Mouse (Mus musculus): ENCODE measurements around the gene Sema4g. TPM values are rescaled to one million over a fixed set of nuclear protein-coding genes. Genes with fewer than 3 reads are reported as not detected.

Sema4g gene
- total and polyA plus RNA-seq, 2 experiments: 58.5 to 566 TPM

DNA sequence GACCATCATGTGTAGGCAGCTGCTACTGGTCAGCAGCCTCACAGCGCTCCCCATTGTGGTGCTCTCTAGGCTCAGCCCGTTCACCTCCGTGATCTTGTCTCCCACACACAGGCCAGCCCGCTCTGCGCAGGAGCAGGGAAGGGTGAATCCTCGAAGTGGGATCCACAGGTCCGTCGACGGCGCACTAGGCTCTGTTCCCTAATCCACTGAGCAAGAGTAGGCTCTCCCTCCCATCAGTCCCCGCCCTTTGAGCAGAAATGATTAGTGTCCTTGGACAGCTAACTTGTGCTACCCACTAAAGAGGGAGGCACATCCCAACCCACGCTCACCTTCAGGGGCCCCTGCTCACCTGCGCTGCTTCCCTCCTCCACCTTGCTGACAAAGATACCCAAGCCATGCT lies 51.3 kb downstream of the Sema4g start:
- H3K79me2 ChIP-seq (ENCODE audit: control insufficient read depth, insufficient read depth, low read length): no peaks in the 10 kb centered on the region
- no peak overlapping the region for H3K27ac ChIP-seq (replicated peaks; ENCODE audit: insufficient read depth, low read depth, low read length)
- no peaks in the 10 kb centered on the region for H3K4me1 ChIP-seq (ENCODE audit: control insufficient read depth, insufficient read depth, low read length)
- H3K27me3 ChIP-seq (ENCODE audit: control insufficient read depth, insufficient read depth, low read length): peaks cover 8% of the 10 kb centered on the region; the same call in 1 of the 2 replicates
- DNase-seq (ENCODE audit: extremely low read depth, low read depth, low spot score): no peak
- WGBS: 44% methylated on average over 13 of the region's 13 CpGs
- TF ChIP-seq POLR2A (IDR thresholded peaks at IDR 0.05; ENCODE audit: extremely low read depth, insufficient read depth, low read length) (no peak), CTCF (IDR thresholded peaks at IDR 0.05; ENCODE audit: low read depth, low read length) (no peak)
- H3K9ac ChIP-seq (ENCODE audit: low read depth, low read length): no peak overlapping the region
- H3K36me3 ChIP-seq (ENCODE audit: control insufficient read depth, insufficient read depth, low read length): no peaks in the 10 kb centered on the region
- no peak overlapping the region for H3K4me3 ChIP-seq (ENCODE audit: insufficient read depth, low read depth, low read length)

DNA sequence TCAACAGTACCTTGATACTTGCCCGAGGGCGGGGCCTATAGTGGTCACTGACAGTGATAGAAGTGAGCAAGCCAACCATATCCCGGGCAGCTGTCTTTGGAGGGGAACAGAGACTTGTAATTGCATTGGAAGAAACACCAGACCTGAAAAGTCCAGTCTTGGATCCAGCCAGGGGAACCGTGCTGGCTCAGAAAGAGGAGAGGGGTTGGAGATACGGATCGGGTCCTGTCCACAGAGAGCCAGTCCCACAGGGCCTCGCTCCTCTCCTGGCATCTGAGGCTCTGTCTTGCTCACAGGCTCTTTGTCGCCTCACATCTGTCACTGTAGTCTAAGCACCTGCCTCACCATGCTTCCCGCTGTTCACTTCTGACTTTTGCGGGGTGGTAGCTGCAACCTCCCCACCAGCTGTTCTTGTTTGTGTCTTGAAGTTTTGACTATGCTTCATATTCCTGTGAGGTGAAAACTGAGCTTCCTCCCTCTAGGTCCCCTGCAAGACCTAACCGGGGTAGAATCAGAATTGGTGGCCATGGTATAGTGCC lies 55.6 kb downstream of the Sema4g start:
- DNase-seq (ENCODE audit: extremely low read depth, low read depth, low spot score): no peak
- H3K79me2 ChIP-seq (ENCODE audit: control insufficient read depth, insufficient read depth, low read length): no peaks in the 10 kb centered on the region
- TF ChIP-seq CTCF (IDR thresholded peaks at IDR 0.05; ENCODE audit: low read depth, low read length) (no peak), POLR2A (IDR thresholded peaks at IDR 0.05; ENCODE audit: extremely low read depth, insufficient read depth, low read length) (no peak)
- H3K4me3 ChIP-seq (ENCODE audit: insufficient read depth, low read depth, low read length): no peak overlapping the region
- WGBS: 77% methylated on average over 11 of the region's 11 CpGs
- H3K9ac ChIP-seq (ENCODE audit: low read depth, low read length): no peak overlapping the region
- H3K4me1 ChIP-seq (ENCODE audit: control insufficient read depth, insufficient read depth, low read length): peaks cover 8% of the 10 kb centered on the region
- H3K27me3 ChIP-seq (ENCODE audit: control insufficient read depth, insufficient read depth, low read length): peaks cover 10% of the 10 kb centered on the region; the same call in 1 of the 2 replicates
- no peak overlapping the region for H3K27ac ChIP-seq (replicated peaks; ENCODE audit: insufficient read depth, low read depth, low read length)
- H3K36me3 ChIP-seq (ENCODE audit: control insufficient read depth, insufficient read depth, low read length): no peaks in the 10 kb centered on the region

DNA sequence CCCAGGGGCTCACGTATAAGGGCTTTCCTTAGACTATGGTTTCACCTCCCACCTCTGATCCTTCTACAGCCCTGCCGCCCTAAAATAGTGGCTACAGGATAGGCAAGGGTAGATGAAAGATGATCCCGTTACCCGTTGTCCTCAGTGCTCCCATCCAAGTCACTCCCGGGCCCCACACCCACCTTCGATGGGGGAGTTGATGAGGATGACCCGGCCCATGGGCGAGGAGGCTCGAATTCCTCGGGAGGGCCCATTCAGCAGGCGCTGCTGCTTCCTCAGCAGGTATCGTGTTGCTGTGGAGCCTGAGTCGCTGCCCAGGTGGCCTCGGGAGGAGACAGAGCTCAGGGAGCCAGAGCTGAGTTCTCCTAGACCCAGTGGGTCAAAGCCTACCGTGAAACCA lies 56.3 kb downstream of the Sema4g start:
- Histone ChIP-seq H3K9ac (ENCODE audit: low read depth, low read length) (no peak overlapping the region), H3K27me3 (ENCODE audit: control insufficient read depth, insufficient read depth, low read length) (peaks cover 7% of the 10 kb centered on the region; the same call in 1 of the 2 replicates), H3K4me1 (ENCODE audit: control insufficient read depth, insufficient read depth, low read length) (peaks cover 8% of the 10 kb centered on the region), H3K79me2 (ENCODE audit: control insufficient read depth, insufficient read depth, low read length) (no peaks in the 10 kb centered on the region), H3K4me3 (ENCODE audit: insufficient read depth, low read depth, low read length) (no peak overlapping the region), H3K27ac (replicated peaks; ENCODE audit: insufficient read depth, low read depth, low read length) (no peak overlapping the region), H3K36me3 (ENCODE audit: control insufficient read depth, insufficient read depth, low read length) (no peaks in the 10 kb centered on the region)
- no peak for DNase-seq (ENCODE audit: extremely low read depth, low read depth, low spot score)
- no peak for TF ChIP-seq CTCF (IDR thresholded peaks at IDR 0.05; ENCODE audit: low read depth, low read length)
- TF ChIP-seq POLR2A (IDR thresholded peaks at IDR 0.05; ENCODE audit: extremely low read depth, insufficient read depth, low read length): no peak
- WGBS: 54% methylated on average over 15 of the region's 15 CpGs

DNA sequence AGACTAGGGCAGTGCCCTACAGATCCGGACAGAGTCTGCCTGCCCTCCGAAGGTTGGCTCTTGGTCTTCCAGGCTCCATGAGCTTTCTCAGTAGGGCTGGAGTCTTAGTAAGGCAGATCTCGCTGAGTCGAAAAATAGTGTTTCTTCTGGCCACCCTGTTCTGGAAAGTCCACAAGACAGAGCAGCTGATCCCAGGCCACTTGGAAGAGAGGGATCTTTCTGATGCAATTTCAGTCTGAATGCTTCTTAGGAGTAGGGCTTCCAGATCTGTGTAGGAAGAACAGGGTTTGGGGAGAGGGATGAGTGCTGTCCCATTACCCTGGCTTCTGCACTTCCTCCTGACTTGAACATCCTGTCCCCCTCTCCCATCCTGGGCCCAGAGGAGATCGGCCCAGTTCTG lies 56.8 kb downstream of the Sema4g start, which contains the start of gene Pdzd7:
Pdzd7 (minus strand) TSS at position 67 of the 400 bp plus-strand sequence.
- H3K9ac ChIP-seq (ENCODE audit: low read depth, low read length): no peak within 1 kb of the TSS
- 75% methylated on average over 5 of the region's 5 CpGs for WGBS
- peaks cover 8% of the 10 kb centered on the region for H3K4me1 ChIP-seq (ENCODE audit: control insufficient read depth, insufficient read depth, low read length)
- H3K27ac ChIP-seq (replicated peaks; ENCODE audit: insufficient read depth, low read depth, low read length): no peak within 1 kb of the TSS
- H3K27me3 ChIP-seq (ENCODE audit: control insufficient read depth, insufficient read depth, low read length): peaks cover 3% of the 10 kb centered on the region; the same call in 1 of the 2 replicates
- no peaks in the 10 kb centered on the region for H3K79me2 ChIP-seq (ENCODE audit: control insufficient read depth, insufficient read depth, low read length)
- no peak for DNase-seq (ENCODE audit: extremely low read depth, low read depth, low spot score)
- no peak for TF ChIP-seq CTCF (IDR thresholded peaks at IDR 0.05; ENCODE audit: low read depth, low read length)
- TF ChIP-seq POLR2A (IDR thresholded peaks at IDR 0.05; ENCODE audit: extremely low read depth, insufficient read depth, low read length): no peak
- H3K4me3 ChIP-seq (ENCODE audit: insufficient read depth, low read depth, low read length): peak within 1 kb of the TSS; percentile 19; the same call in 1 of the 2 replicates
- no peaks in the 10 kb centered on the region for H3K36me3 ChIP-seq (ENCODE audit: control insufficient read depth, insufficient read depth, low read length)

DNA sequence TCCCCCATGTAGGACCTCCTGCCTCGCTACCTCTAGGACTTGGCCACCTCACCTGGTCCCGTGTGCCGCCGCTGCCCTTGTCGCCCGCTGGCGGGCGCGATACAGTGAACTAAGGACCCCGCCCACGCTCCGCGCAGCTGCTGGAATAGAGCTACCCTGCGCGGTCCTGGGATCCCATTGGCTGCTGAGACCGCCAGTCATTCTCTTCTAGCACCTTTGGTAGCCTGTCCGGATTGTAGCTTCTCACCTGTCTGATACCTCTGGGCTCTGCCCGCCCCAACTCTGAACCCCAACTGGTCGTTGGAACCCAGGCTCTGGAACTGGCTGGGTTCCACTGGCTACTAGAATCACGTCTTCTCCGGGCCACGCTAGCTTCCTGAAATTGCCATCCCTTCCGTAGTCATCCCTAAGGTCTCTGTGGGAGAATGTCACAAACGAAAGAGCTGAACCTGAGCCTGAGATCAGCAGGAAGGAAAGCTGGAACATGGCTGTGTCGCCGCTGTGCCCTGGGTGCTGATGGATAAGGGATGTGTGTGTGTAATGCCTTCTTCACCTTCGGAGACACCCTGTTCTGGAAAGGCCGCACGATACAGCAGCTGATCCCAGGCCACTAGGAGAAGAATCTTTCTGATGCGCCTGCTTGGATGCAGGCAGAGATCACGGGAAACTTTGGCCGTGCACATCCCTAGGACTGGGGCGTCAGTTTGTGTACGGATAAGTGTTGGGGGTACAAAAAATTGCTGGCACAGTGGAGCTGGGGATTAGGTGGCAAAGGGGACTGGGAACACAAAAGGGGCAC lies 57.8 kb downstream of the Sema4g start:
- WGBS: 4% methylated on average over 34 of the region's 34 CpGs
- no peaks in the 10 kb centered on the region for H3K79me2 ChIP-seq (ENCODE audit: control insufficient read depth, insufficient read depth, low read length)
- H3K27ac ChIP-seq (replicated peaks; ENCODE audit: insufficient read depth, low read depth, low read length): 0 out of 2 replicates have a peak overlapping the region, but pooled peaks have one; percentile 1
- H3K27me3 ChIP-seq (ENCODE audit: control insufficient read depth, insufficient read depth, low read length): peaks cover 3% of the 10 kb centered on the region; the same call in 1 of the 2 replicates
- peaks cover 8% of the 10 kb centered on the region for H3K4me1 ChIP-seq (ENCODE audit: control insufficient read depth, insufficient read depth, low read length)
- no peaks in the 10 kb centered on the region for H3K36me3 ChIP-seq (ENCODE audit: control insufficient read depth, insufficient read depth, low read length)
- peak overlapping the region; percentile 19 for H3K4me3 ChIP-seq (ENCODE audit: insufficient read depth, low read depth, low read length)
- H3K9ac ChIP-seq (ENCODE audit: low read depth, low read length): peak overlapping the region; percentile 13; the same call in 1 of the 2 replicates
- DNase-seq (ENCODE audit: extremely low read depth, low read depth, low spot score): no peak
- TF ChIP-seq CTCF (IDR thresholded peaks at IDR 0.05; ENCODE audit: low read depth, low read length) (peak; percentile 12; the same call in 1 of the 2 replicates), POLR2A (IDR thresholded peaks at IDR 0.05; ENCODE audit: extremely low read depth, insufficient read depth, low read length) (no peak)
